Mouse (Mus musculus): ENCODE results near the gene 5730409E04Rik. TPM values are rescaled to one million over a fixed set of nuclear protein-coding genes. Genes with fewer than 3 reads are reported as not detected.

Gene 5730409E04Rik
- polyA plus RNA-seq, 1 experiment from 2014 or later, result 1.8 TPM

GRCm38 (mm10) chr4:126599971-126600754 is 9.5 kb upstream of the 5730409E04Rik start:
- H3K4me2 ChIP-seq (ENCODE audit: low read depth), result no peak overlapping the region
- 0 out of 2 replicates have a peak, but pooled peaks cover 2% of the 10 kb centered on the region for H3K27me3 ChIP-seq (ENCODE audit: control insufficient read depth, insufficient read depth, low read length)
- no peak overlapping the region for H3K27ac ChIP-seq (ENCODE audit: low read depth, low read length)
- ATAC-seq (ENCODE audit: insufficient read depth, low FRiP score, low TSS enrichment) (no peak), DNase-seq (ENCODE audit: low spot score) (peak; percentile 80)
- peaks cover 7% of the 10 kb centered on the region for H3K4me1 ChIP-seq (ENCODE audit: control insufficient read depth, insufficient read depth, low read length)
- no peak overlapping the region for H3K9ac ChIP-seq (ENCODE audit: low read length)
- WGBS, result 33% methylated on average over 8 of the region's 8 CpGs
- no peaks in the 10 kb centered on the region for H3K36me3 ChIP-seq (ENCODE audit: control insufficient read depth, insufficient read depth, low read length)
- no peak overlapping the region for H3K4me3 ChIP-seq (ENCODE audit: low read depth, low read length)
- H3K9me3 ChIP-seq (ENCODE audit: control insufficient read depth, low read length), result no peaks in the 10 kb centered on the region

GRCm38 (mm10) chr4:126601597-126602444 is 7.8 kb upstream of the 5730409E04Rik start:
- Histone ChIP-seq H3K27me3 (ENCODE audit: control insufficient read depth, insufficient read depth, low read length) (0 out of 2 replicates have a peak, but pooled peaks cover 2% of the 10 kb centered on the region), H3K4me3 (ENCODE audit: low read depth, low read length) (no peak overlapping the region), H3K36me3 (ENCODE audit: control insufficient read depth, insufficient read depth, low read length) (no peaks in the 10 kb centered on the region), H3K9ac (ENCODE audit: low read length) (no peak overlapping the region), H3K9me3 (ENCODE audit: control insufficient read depth, low read length) (no peaks in the 10 kb centered on the region), H3K4me2 (ENCODE audit: low read depth) (peak overlapping the region; percentile 30), H3K4me1 (ENCODE audit: control insufficient read depth, insufficient read depth, low read length) (peaks cover 7% of the 10 kb centered on the region), H3K27ac (ENCODE audit: low read depth, low read length) (no peak overlapping the region)
- 30% methylated on average over 20 of the region's 22 CpGs for WGBS
- DNase-seq (ENCODE audit: low spot score), result peak; percentile 78
- ATAC-seq (ENCODE audit: insufficient read depth, low FRiP score, low TSS enrichment), result peak; percentile 80

GRCm38 (mm10) chr4:126602445-126602762 is 7.2 kb upstream of the 5730409E04Rik start:
- Histone ChIP-seq H3K9me3 (ENCODE audit: control insufficient read depth, low read length) (no peaks in the 10 kb centered on the region), H3K9ac (ENCODE audit: low read length) (no peak overlapping the region), H3K27ac (ENCODE audit: low read depth, low read length) (no peak overlapping the region), H3K4me3 (ENCODE audit: low read depth, low read length) (no peak overlapping the region), H3K4me1 (ENCODE audit: control insufficient read depth, insufficient read depth, low read length) (peaks cover 7% of the 10 kb centered on the region), H3K36me3 (ENCODE audit: control insufficient read depth, insufficient read depth, low read length) (no peaks in the 10 kb centered on the region), H3K27me3 (ENCODE audit: control insufficient read depth, insufficient read depth, low read length) (0 out of 2 replicates have a peak, but pooled peaks cover 2% of the 10 kb centered on the region), H3K4me2 (ENCODE audit: low read depth) (peak overlapping the region; percentile 30)
- WGBS, result 9% methylated on average over 6 of the region's 6 CpGs
- DNase-seq (ENCODE audit: low spot score) (no peak), ATAC-seq (ENCODE audit: insufficient read depth, low FRiP score, low TSS enrichment) (peak; percentile 35; the same call in 1 of the 2 replicates)

- Histone ChIP-seq H3K9me3 (ENCODE audit: control insufficient read depth, low read length) (no peaks in the 10 kb centered on the region), H3K4me1 (ENCODE audit: control insufficient read depth, insufficient read depth, low read length) (peaks cover 7% of the 10 kb centered on the region), H3K4me2 (ENCODE audit: low read depth) (no peak overlapping the region), H3K9ac (ENCODE audit: low read length) (no peak overlapping the region), H3K27ac (ENCODE audit: low read depth, low read length) (no peak overlapping the region), H3K27me3 (ENCODE audit: control insufficient read depth, insufficient read depth, low read length) (0 out of 2 replicates have a peak, but pooled peaks cover 2% of the 10 kb centered on the region), H3K36me3 (ENCODE audit: control insufficient read depth, insufficient read depth, low read length) (no peaks in the 10 kb centered on the region), H3K4me3 (ENCODE audit: low read depth, low read length) (no peak overlapping the region)
- 84% methylated on average over 2 of the region's 2 CpGs for WGBS
- no peak for DNase-seq (ENCODE audit: low spot score)
- ATAC-seq (ENCODE audit: insufficient read depth, low FRiP score, low TSS enrichment), result no peak
Measured at GRCm38 (mm10) chr4:126604141-126604540, 5.5 kb upstream of the 5730409E04Rik start.

DNA sequence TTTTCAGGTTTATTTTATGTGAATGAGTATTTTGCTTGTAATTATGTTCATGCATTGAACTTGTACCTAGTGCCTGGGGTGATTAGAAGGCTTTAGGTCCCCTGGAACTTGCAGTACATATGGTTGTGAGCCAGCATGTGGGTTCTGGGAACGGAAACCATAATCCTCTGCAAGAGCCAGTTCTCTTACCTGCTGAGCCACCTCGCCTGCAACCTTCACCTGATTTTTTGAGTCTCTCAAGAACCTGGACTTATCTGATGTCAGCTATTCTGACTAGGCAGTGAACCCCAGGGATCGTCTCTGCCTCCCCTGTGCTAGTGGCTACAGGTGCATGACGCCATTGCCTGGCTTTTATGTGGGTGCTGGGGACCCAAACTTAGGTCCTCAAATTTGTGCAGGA is 3.9 kb upstream of the 5730409E04Rik start:
- H3K4me2 ChIP-seq (ENCODE audit: low read depth), result no peak overlapping the region
- ATAC-seq (ENCODE audit: insufficient read depth, low FRiP score, low TSS enrichment) (no peak), DNase-seq (ENCODE audit: low spot score) (no peak)
- H3K27ac ChIP-seq (ENCODE audit: low read depth, low read length), result no peak overlapping the region
- 0 out of 2 replicates have a peak, but pooled peaks cover 2% of the 10 kb centered on the region for H3K27me3 ChIP-seq (ENCODE audit: control insufficient read depth, insufficient read depth, low read length)
- peaks cover 7% of the 10 kb centered on the region for H3K4me1 ChIP-seq (ENCODE audit: control insufficient read depth, insufficient read depth, low read length)
- WGBS, result 84% methylated on average over 4 of the region's 4 CpGs
- no peak overlapping the region for H3K9ac ChIP-seq (ENCODE audit: low read length)
- no peaks in the 10 kb centered on the region for H3K9me3 ChIP-seq (ENCODE audit: control insufficient read depth, low read length)
- H3K36me3 ChIP-seq (ENCODE audit: control insufficient read depth, insufficient read depth, low read length), result no peaks in the 10 kb centered on the region
- no peak overlapping the region for H3K4me3 ChIP-seq (ENCODE audit: low read depth, low read length)

DNA sequence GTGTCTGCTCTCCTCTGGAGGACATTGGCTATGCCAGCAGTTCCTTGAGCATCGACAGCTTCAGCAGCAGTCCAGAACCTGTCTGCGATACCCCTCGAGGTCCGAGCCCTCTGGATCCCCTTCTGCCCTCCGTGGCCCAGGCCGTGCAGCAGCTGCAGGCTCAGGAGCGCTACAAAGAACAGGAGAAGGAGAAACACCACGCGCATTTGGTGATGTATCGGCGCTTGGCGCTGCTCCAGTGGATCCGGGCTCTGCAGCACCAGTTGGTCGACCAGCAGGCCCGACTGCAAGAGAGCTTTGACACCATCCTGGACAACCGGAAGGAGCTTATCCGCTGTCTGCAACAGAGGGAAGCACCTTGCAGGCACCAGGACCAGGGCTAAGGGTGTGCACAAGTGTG is 2.4 kb downstream of the 5730409E04Rik start:
- H3K36me3 ChIP-seq (ENCODE audit: control insufficient read depth, insufficient read depth, low read length), result no peaks in the 10 kb centered on the region
- no peak overlapping the region for H3K9ac ChIP-seq (ENCODE audit: low read length)
- no peaks in the 10 kb centered on the region for H3K4me1 ChIP-seq (ENCODE audit: control insufficient read depth, insufficient read depth, low read length)
- no peak overlapping the region for H3K4me3 ChIP-seq (ENCODE audit: low read depth, low read length)
- 93% methylated on average over 17 of the region's 17 CpGs for WGBS
- DNase-seq (ENCODE audit: low spot score) (no peak), ATAC-seq (ENCODE audit: insufficient read depth, low FRiP score, low TSS enrichment) (no peak)
- no peaks in the 10 kb centered on the region for H3K9me3 ChIP-seq (ENCODE audit: control insufficient read depth, low read length)
- no peak overlapping the region for H3K27ac ChIP-seq (ENCODE audit: low read depth, low read length)
- H3K27me3 ChIP-seq (ENCODE audit: control insufficient read depth, insufficient read depth, low read length), result no peaks in the 10 kb centered on the region
- no peak overlapping the region for H3K4me2 ChIP-seq (ENCODE audit: low read depth)

GRCm38 (mm10) chr4:126616312-126616711 is 6.7 kb downstream of the 5730409E04Rik start:
- Histone ChIP-seq H3K9me3 (ENCODE audit: control insufficient read depth, low read length) (no peaks in the 10 kb centered on the region), H3K9ac (ENCODE audit: low read length) (no peak overlapping the region), H3K4me3 (ENCODE audit: low read depth, low read length) (no peak overlapping the region), H3K27me3 (ENCODE audit: control insufficient read depth, insufficient read depth, low read length) (no peaks in the 10 kb centered on the region), H3K4me2 (ENCODE audit: low read depth) (no peak overlapping the region), H3K36me3 (ENCODE audit: control insufficient read depth, insufficient read depth, low read length) (no peaks in the 10 kb centered on the region), H3K4me1 (ENCODE audit: control insufficient read depth, insufficient read depth, low read length) (peaks cover 13% of the 10 kb centered on the region), H3K27ac (ENCODE audit: low read depth, low read length) (no peak overlapping the region)
- no peak for DNase-seq (ENCODE audit: low spot score)
- ATAC-seq (ENCODE audit: insufficient read depth, low FRiP score, low TSS enrichment), result no peak
- 90% methylated on average over 4 of the region's 4 CpGs for WGBS

- Histone ChIP-seq H3K27ac (ENCODE audit: low read depth, low read length) (peak overlapping the region; percentile 85), H3K36me3 (ENCODE audit: control insufficient read depth, insufficient read depth, low read length) (no peaks in the 10 kb centered on the region), H3K4me1 (ENCODE audit: control insufficient read depth, insufficient read depth, low read length) (peaks cover 13% of the 10 kb centered on the region), H3K4me2 (ENCODE audit: low read depth) (peak overlapping the region; percentile 57), H3K9me3 (ENCODE audit: control insufficient read depth, low read length) (no peaks in the 10 kb centered on the region), H3K27me3 (ENCODE audit: control insufficient read depth, insufficient read depth, low read length) (no peaks in the 10 kb centered on the region), H3K9ac (ENCODE audit: low read length) (peak overlapping the region; percentile 78), H3K4me3 (ENCODE audit: low read depth, low read length) (peak overlapping the region; percentile 23)
- DNase-seq (ENCODE audit: low spot score) (peak; percentile 85), ATAC-seq (ENCODE audit: insufficient read depth, low FRiP score, low TSS enrichment) (peak; percentile 89)
- 1% methylated on average over 33 of the region's 33 CpGs for WGBS
Measured at GRCm38 (mm10) chr4:126619691-126620330, 10.2 kb downstream of the 5730409E04Rik start.

Measured in neural tube, embryonic 11.5 days (tissue).